Mouse (Mus musculus) ES-E14 (cell line): ENCODE data around the gene Lmtk3.

ENCODE experiments used
- CHD2 ChIP-seq: IDR thresholded peaks from 2 replicates; pipeline ENCODE4 v1.6.1; 2014; ENCODE audit warnings: mild to moderate bottlenecking, low read depth, low read length, inconsistent platforms
- HCFC1 ChIP-seq: IDR thresholded peaks from 2 replicates; pipeline ENCODE4 v1.6.1; 2012; ENCODE audit warnings: low read length, inconsistent platforms, borderline replicate concordance; ENCODE audit not compliant: insufficient read depth
- MAFK ChIP-seq: IDR thresholded peaks from 2 replicates; pipeline ENCODE4 v1.6.1; 2014; ENCODE audit warnings: mild to moderate bottlenecking, low read depth, low read length, inconsistent platforms; ENCODE audit not compliant: insufficient read depth
- ZC3H11A ChIP-seq: IDR thresholded peaks from 2 replicates; pipeline ENCODE4 v1.6.1; 2012; ENCODE audit warnings: low read depth, mild to moderate bottlenecking, inconsistent platforms, low read length, borderline replicate concordance
- ZNF384 ChIP-seq: IDR thresholded peaks from 2 replicates; pipeline ENCODE4 v1.6.1; 2012; ENCODE audit warnings: low read depth, low read length, inconsistent platforms

DNA sequence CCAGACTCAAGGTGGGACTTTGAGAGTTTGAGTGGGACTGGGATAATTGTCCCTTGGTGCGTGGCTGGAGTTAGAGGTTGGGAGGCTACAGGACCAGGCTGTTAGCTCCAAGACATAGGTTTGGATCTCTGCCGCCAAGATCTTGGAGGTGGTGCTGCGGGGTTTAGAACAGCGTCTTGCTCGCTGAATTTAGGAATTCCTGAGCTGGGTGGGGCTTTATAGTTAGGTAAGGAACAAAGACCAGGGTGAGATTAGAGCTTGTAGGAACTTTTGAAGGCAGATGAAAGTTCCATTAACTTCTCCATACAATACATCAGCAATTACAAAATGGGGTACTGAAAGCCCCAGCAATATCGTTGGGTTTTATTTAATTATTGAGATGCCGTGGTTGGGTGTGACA lies 16.5 kb downstream of the Lmtk3 start:
- TF ChIP-seq HCFC1, result no peak
- no peak for TF ChIP-seq ZNF384
- TF ChIP-seq ZC3H11A, result no peak
- TF ChIP-seq MAFK, result no peak
- TF ChIP-seq CHD2, result no peak
